In the genomic region with DNA sequence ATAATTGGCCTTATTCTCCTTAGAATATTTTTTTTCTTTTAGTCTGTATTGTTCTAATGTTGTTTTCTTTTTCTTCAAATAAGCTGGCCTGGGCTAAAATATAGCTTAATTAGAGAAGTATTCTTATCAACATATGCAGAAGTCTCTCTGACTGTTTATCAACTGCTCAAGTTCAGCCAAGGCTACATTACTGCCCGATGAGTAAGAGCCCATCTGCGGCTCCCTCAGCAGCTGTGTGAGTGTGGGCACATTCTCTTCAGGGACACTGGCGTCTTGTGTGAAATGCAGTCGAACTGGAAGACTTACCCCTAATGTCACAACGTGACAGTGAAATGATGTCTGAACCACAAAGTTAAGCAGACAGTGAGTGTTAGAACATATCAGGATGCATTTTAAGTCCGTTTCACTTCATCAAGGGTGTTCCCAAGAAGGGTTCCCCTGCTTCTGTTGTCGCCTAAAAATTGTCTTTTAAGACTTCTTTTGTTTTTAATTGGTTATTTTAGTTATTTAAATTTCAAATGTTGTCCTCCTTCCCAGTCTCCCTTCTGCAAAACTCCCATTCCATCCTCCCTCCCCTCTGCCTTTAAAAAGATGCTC, we compare ENCODE assay signal across 8 mouse cellular contexts.
A peak's percentile ranks its signal among the peaks of the same experiment; 100 is the strongest.
DNase-seq lines count a peak whose midpoint lies in the region; ATAC-seq lines count a peak whose summit lies in the region.

No protein-coding gene starts in this region.

- no peaks in the 10 kb centered on the region for H3K36me3 ChIP-seq in liver, embryonic 13.5 days
- no peaks in the 10 kb centered on the region for H3K36me3 ChIP-seq in midbrain, embryonic 10.5 days

- H3K9me3 ChIP-seq in liver, embryonic 13.5 days (replicated peaks), result no peaks in the 10 kb centered on the region
- no peaks in the 10 kb centered on the region for H3K9me3 ChIP-seq in midbrain, embryonic 10.5 days (replicated peaks)

- H3K4me3 ChIP-seq in liver, embryonic 13.5 days (replicated peaks), result no peak overlapping the region
- H3K4me3 ChIP-seq in midbrain, embryonic 10.5 days, result no peak overlapping the region

- no peaks in the 10 kb centered on the region for H3K27me3 ChIP-seq in liver, embryonic 13.5 days
- H3K27me3 ChIP-seq in midbrain, embryonic 10.5 days (ENCODE audit: low read depth, poor library complexity, severe bottlenecking), result no peaks in the 10 kb centered on the region

- H3K4me1 ChIP-seq in liver, embryonic 13.5 days (replicated peaks), result peaks cover 11% of the 10 kb centered on the region
- H3K4me1 ChIP-seq in midbrain, embryonic 10.5 days, result no peaks in the 10 kb centered on the region

- H3K4me2 ChIP-seq in liver, embryonic 13.5 days, result peak overlapping the region; percentile 39

- no peak overlapping the region for H3K27ac ChIP-seq in liver, embryonic 13.5 days
- H3K27ac ChIP-seq in midbrain, embryonic 10.5 days (replicated peaks), result no peak overlapping the region

- H3K9ac ChIP-seq in liver, embryonic 13.5 days, result no peak overlapping the region

- ATAC-seq in liver, embryonic 13.5 days (ENCODE audit: low read depth), result peak; percentile 97
- no peak for ATAC-seq in inflammation-experienced regulatory T-cells, adult 6 months

- 25% methylated on average over 7 of the region's 7 CpGs for WGBS in liver, embryonic 13.5 days (ENCODE audit: insufficient replicate concordance)
- WGBS in midbrain, embryonic 10.5 days, result 84% methylated on average over 7 of the region's 7 CpGs

- peak; percentile 10 to 20 for DNase-seq in adrenal gland, adult (ENCODE audit: inconsistent age in 2 of 2, low spot score in 1 of 2)
- no peak for DNase-seq in adrenal gland, adult 8-10 months
- DNase-seq in spleen, adult 12 weeks (ENCODE audit: low spot score), result peak; percentile 37
- DNase-seq in spleen, adult 18-20 months, result no peak
- DNase-seq in liver, embryonic 13.5 days, result peak; percentile 34
- no peak for DNase-seq in midbrain, embryonic 10.5 days (ENCODE audit: low spot score)
- DNase-seq in urinary bladder, adult 2 months (ENCODE audit: low spot score), result no peak

Comparison
In these comparisons a context has a peak if more than half of its experiments do, and no peak if none do; other contexts are left out.
1. DNase-seq: peak in adrenal gland, adult (2 of 2), spleen, adult 12 weeks (single experiment) and liver, embryonic 13.5 days (single experiment); none in adrenal gland, adult 8-10 months (single experiment), spleen, adult 18-20 months (0 of 2), midbrain, embryonic 10.5 days (single experiment) and urinary bladder, adult 2 months (single experiment).